Mouse (Mus musculus) intestine, embryonic 16.5 days (tissue): Measurements from ENCODE around the gene Ddc. TPM values are rescaled to one million over a fixed set of nuclear protein-coding genes. Genes with fewer than 3 reads are reported as not detected.

Experiments used
- ATAC-seq: fragments of 200-750 bp; cut with Nextera tagmentation; 2 replicates; pipeline ENCODE4 v1.8.0; 2017; ENCODE audit warnings: moderate TSS enrichment, moderate library complexity
- H3K27ac ChIP-seq: fragments of 300-500 bp; sonication (generic); 2 replicates; pipeline ENCODE4 v1.5.1; 2014; ENCODE audit warnings: mild to moderate bottlenecking, low read length
- H3K27me3 ChIP-seq: fragments of 300-500 bp; sonication (generic); replicated peaks from 2 replicates; pipeline ENCODE4 v1.6.1; 2014; ENCODE audit warnings: low read length, control low read depth, mixed read lengths; ENCODE audit not compliant: control insufficient read depth, insufficient read depth
- H3K36me3 ChIP-seq: fragments of 300-500 bp; sonication (generic); 2 replicates; pipeline ENCODE4 v1.6.1; 2014; ENCODE audit warnings: low read length, control low read depth; ENCODE audit not compliant: control insufficient read depth, insufficient read depth
- H3K4me1 ChIP-seq: fragments of 300-500 bp; sonication (generic); 2 replicates; pipeline ENCODE4 v1.6.1; 2014; ENCODE audit warnings: low read length, control low read depth, mixed read lengths; ENCODE audit not compliant: control insufficient read depth, insufficient read depth
- H3K4me2 ChIP-seq: fragments of 300-500 bp; sonication (generic); 2 replicates; pipeline ENCODE4 v1.6.1; 2014; ENCODE audit warnings: low read depth, low read length, control low read depth
- H3K4me3 ChIP-seq: fragments of 300-500 bp; sonication (generic); 2 replicates; pipeline ENCODE4 v1.5.1; 2014; ENCODE audit warnings: mild to moderate bottlenecking, low read length
- H3K9ac ChIP-seq: fragments of 300-500 bp; sonication (generic); 2 replicates; pipeline ENCODE4 v1.6.1; 2014; ENCODE audit warnings: low read depth, low read length
- H3K9me3 ChIP-seq: fragments of 300-500 bp; sonication (generic); 2 replicates; pipeline ENCODE4 v1.6.1; 2016; ENCODE audit warnings: low read length, control low read depth; ENCODE audit not compliant: control insufficient read depth
- WGBS: fragments of 180-500 bp; shearing (Covaris S2); extraction: QIAGEN DNeasy Blood & Tissue Kit; methylation state at CpG from one replicate; pipeline ENCODE4 v1.1.7; 2014; 5-methylcytosine and 5-hydroxymethylcytosine counted together
- polyA plus RNA-seq: library from polyadenylated mRNA; unstranded; fragments of >200 nt; fragmentation: Nextera tagmentation; extraction: Ambion mirVana; gene quantifications from 2 replicates; pipeline ENCODE4 v1.2.1, GENCODE M21; 2015

Gene Ddc
- polyA plus RNA-seq, 1 experiment from 2014 or later = 44.0 TPM

DNA sequence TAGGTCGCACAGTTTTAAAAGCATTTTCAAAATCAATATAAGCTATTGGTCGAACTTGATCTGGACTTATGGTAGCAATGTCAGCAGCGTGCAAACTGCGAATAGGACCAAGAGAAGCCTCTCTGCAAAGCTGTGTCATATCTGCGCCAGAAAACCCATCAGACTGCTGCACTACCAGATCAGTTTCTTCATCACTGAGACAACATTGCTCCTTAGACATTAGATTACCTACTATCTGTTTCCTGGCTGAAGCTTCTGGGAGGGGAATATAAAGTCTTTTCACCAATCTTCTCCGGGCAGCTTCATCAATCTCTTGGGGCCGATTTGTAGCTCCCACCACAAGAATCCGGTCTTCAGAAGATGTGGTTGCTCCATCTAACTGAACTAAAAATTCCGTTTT is 96.9 kb downstream of the Ddc start:
- no peaks in the 10 kb centered on the region for H3K9me3 ChIP-seq
- no peak overlapping the region for H3K4me2 ChIP-seq
- H3K27ac ChIP-seq = no peak overlapping the region
- no peak for ATAC-seq
- H3K4me3 ChIP-seq = no peak overlapping the region
- H3K9ac ChIP-seq = no peak overlapping the region
- H3K4me1 ChIP-seq = no peaks in the 10 kb centered on the region
- peaks cover 14% of the 10 kb centered on the region for H3K36me3 ChIP-seq
- no peaks in the 10 kb centered on the region for H3K27me3 ChIP-seq
- WGBS = 88% methylated on average over 9 of the region's 9 CpGs

DNA sequence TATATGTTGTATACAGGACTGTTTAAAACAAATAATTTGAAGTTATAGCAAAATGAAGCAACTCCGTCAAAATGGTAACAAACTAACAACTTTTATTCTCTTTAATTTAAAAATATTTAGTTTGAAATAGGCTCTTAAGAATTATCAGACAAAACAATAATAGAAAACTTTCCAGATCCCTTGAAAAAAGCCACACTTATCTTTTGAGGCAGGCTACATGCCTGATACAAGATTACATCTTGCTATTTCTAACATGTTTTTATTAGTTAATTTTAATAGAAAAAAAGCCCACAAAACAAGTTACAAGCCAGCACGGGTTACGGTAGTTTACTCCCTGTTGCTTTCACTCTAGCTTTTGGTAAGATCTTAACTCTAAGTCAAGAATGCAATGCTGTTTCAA is 97.6 kb downstream of the Ddc start:
- Histone ChIP-seq H3K4me1 (no peaks in the 10 kb centered on the region), H3K9me3 (no peaks in the 10 kb centered on the region), H3K4me3 (no peak overlapping the region), H3K36me3 (peaks cover 14% of the 10 kb centered on the region), H3K27me3 (no peaks in the 10 kb centered on the region), H3K9ac (no peak overlapping the region), H3K4me2 (no peak overlapping the region), H3K27ac (no peak overlapping the region)
- ATAC-seq = no peak
- 94% methylated on average over 3 of the region's 3 CpGs for WGBS

DNA sequence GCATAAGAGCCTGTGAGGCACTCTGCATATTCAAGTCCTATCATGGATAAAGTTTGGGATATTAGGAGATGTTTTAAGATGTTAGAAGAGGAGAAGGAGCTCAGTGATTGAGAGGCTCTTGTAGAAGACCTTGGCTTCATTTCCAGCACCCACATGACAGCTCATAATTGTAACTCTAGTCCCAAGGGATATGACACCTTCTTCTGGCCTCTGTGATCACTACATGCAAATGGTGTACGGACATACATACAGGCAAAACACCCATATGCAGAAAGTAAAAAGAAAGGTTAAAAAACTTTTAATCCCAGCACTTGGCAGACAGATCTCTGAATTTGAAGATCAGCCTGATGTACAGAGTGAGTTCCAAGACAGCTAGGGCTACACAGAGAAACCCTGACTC is 99.3 kb downstream of the Ddc start:
- Histone ChIP-seq H3K4me1 (no peaks in the 10 kb centered on the region), H3K9me3 (no peaks in the 10 kb centered on the region), H3K36me3 (peaks cover 14% of the 10 kb centered on the region), H3K27ac (no peak overlapping the region), H3K9ac (no peak overlapping the region), H3K27me3 (no peaks in the 10 kb centered on the region), H3K4me2 (no peak overlapping the region), H3K4me3 (no peak overlapping the region)
- WGBS = 95% methylated on average over 1 of the region's 1 CpGs
- no peak for ATAC-seq

DNA sequence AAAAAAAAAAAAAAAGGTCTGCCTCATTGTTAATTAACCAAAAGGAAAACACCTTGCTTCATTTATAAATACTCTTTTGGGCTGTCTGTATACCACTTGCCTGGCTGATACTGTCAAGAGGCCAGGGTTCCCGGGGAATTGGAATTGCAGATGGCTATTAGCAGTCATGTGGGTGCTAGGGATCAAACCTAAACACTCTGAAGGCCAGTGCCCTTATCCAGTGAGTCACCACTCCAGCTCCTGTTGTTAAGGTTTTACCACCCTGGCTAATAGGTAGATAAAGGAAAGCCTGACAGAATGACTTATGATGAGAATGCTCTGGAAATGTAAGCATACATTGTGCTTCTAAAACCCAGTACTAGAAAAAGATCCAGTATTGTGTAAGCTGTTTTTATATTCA is 103.3 kb downstream of the Ddc start:
- Histone ChIP-seq H3K4me1 (no peaks in the 10 kb centered on the region), H3K4me2 (no peak overlapping the region), H3K9me3 (no peaks in the 10 kb centered on the region), H3K36me3 (peaks cover 8% of the 10 kb centered on the region; the same call in 1 of the 2 replicates), H3K27me3 (no peaks in the 10 kb centered on the region), H3K27ac (no peak overlapping the region), H3K4me3 (no peak overlapping the region), H3K9ac (no peak overlapping the region)
- ATAC-seq = peak; percentile 91
- 35% methylated on average over 1 of the region's 1 CpGs for WGBS

DNA sequence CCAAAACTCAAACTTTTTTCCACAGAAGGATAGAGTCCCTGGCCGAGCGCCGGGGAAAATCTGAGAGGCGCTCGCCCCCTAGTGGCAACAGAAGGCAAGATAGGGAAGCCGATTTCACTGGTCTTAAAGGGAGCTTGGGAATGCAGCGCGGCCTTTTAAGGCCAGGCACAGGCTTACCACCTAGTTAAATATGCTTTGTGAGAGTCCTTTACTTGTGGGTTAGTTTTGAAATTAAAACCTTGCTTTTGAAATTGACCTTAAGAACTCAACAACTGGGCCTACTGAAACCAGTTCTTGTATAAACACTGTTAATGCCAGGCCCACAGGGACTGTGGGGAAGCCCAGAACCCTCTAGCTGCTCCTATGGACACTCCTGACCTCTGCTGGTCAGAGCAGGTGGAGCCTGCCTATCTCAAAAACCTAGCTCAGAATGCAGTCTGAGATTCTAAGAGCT is 109.4 kb downstream of the Ddc start:
- WGBS = under 1% methylated on average over 8 of the region's 8 CpGs
- Histone ChIP-seq H3K36me3 (no peaks in the 10 kb centered on the region), H3K4me2 (no peak overlapping the region), H3K4me1 (no peaks in the 10 kb centered on the region), H3K27ac (no peak overlapping the region), H3K27me3 (no peaks in the 10 kb centered on the region), H3K9ac (no peak overlapping the region), H3K9me3 (no peaks in the 10 kb centered on the region), H3K4me3 (0 out of 2 replicates have a peak overlapping the region, but pooled peaks have one; percentile 17)
- ATAC-seq = peak; percentile 96

DNA sequence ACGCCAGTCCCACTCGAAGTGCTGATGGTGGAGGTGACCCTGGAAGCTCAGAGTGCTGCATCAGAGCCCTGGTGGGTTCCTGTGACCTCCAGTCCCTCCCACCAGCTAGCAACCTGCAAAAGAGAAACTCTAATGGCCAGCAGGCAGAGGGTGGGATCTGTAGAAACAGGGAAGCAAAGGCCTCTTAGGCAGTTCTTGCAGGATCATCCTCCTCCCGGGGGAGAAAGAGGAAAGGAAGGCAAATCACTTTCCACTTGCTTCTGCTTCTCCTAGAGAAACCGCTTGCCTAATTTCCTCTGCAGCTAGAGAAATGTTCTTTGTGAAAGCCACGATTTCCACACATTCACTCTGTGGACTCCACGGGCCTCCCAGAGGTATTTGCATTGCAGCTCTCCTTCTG is 112.5 kb downstream of the Ddc start:
- Histone ChIP-seq H3K36me3 (no peaks in the 10 kb centered on the region), H3K4me2 (no peak overlapping the region), H3K27me3 (no peaks in the 10 kb centered on the region), H3K9ac (no peak overlapping the region), H3K4me3 (no peak overlapping the region), H3K27ac (no peak overlapping the region), H3K9me3 (no peaks in the 10 kb centered on the region), H3K4me1 (no peaks in the 10 kb centered on the region)
- WGBS = 62% methylated on average over 6 of the region's 6 CpGs
- ATAC-seq = no peak

DNA sequence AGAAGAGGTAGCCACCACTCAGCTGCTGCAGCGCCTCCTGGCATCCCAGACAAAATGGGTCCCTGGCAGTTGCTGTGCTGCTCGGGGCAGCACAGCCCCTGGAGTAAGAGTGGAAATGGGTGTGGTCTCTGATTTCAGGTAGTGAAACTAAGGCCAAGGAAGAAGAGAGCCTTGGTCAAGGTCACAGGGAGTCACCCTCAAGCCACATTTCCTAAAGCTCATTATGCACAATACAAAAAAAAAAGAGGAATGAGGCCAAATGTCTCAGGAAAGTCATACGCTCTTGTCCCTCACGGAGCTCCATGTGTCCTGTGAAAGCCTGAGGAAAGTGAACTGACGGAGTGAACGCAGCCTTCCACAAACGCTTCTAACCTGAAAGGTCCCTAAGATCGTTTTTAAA is 116.2 kb downstream of the Ddc start:
- H3K36me3 ChIP-seq = no peaks in the 10 kb centered on the region
- H3K4me3 ChIP-seq = no peak overlapping the region
- H3K9ac ChIP-seq = no peak overlapping the region
- 84% methylated on average over 8 of the region's 8 CpGs for WGBS
- H3K27ac ChIP-seq = no peak overlapping the region
- H3K4me1 ChIP-seq = no peaks in the 10 kb centered on the region
- ATAC-seq = no peak
- no peak overlapping the region for H3K4me2 ChIP-seq
- no peaks in the 10 kb centered on the region for H3K9me3 ChIP-seq
- no peaks in the 10 kb centered on the region for H3K27me3 ChIP-seq

DNA sequence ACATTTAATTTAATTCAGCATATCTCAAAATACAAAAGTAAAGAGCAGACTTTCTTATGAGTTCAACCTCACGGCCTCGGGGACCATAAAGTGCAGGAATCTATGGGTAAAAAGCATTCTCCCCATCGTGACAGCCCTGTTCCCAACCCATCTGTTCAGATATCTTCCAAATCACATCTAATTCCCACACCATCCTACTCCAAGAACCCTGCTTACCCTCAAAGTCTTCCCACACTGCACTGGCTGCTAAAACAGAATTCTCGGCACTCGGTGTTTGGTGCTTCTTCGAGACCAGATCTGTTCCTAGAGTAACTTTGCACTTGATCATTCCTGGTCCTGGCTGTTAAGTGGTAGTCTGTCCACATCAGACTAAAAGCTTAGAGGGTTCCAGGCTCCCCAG is 119.6 kb downstream of the Ddc start:
- Histone ChIP-seq H3K9ac (no peak overlapping the region), H3K27me3 (no peaks in the 10 kb centered on the region), H3K9me3 (no peaks in the 10 kb centered on the region), H3K4me2 (no peak overlapping the region), H3K4me1 (no peaks in the 10 kb centered on the region), H3K36me3 (no peaks in the 10 kb centered on the region), H3K27ac (no peak overlapping the region), H3K4me3 (no peak overlapping the region)
- 89% methylated on average over 6 of the region's 6 CpGs for WGBS
- ATAC-seq = no peak

DNA sequence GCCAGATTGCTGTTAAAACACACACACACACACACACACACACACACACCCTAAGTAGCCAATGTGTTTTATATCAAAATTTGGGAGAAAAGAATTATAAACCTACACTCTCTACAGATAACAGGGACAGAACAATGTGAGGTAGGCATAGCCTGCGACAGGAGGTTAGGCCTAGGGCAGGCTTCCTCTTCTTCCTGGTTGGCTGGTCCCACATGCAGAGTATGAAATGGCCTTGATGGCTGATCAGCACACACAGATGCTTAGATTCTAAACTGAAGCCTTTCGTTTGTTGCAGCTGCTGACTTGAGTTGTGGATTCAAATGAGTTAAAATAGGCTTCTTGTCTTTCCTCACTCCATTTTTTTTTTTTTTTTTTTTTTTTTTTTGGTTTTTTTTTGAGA is 120.1 kb downstream of the Ddc start:
- H3K4me3 ChIP-seq = no peak overlapping the region
- ATAC-seq = no peak
- WGBS = 87% methylated on average over 2 of the region's 2 CpGs

DNA sequence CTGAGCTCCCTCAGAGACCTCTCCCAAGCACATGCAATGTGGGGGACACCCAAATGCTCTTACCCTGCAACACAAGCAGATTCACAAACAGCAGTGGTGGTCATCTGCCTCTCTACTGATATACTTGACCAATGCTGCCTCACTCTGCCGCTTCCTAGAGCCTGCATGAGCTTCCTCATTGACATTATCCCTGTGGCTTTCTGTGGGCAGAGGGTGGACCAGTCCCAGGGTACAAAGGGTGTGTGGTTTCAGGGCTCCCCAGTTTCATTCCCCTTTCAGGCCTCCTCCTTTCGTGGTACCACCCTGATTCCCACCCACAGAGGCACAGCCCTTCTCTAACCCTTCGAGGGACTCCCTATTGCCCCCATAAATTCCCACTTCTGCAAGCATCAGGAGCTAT is 120.7 kb downstream of the Ddc start:
- Histone ChIP-seq H3K27me3 (no peaks in the 10 kb centered on the region), H3K27ac (no peak overlapping the region), H3K4me3 (no peak overlapping the region), H3K9ac (no peak overlapping the region), H3K9me3 (no peaks in the 10 kb centered on the region), H3K4me2 (no peak overlapping the region), H3K4me1 (no peaks in the 10 kb centered on the region), H3K36me3 (no peaks in the 10 kb centered on the region)
- no peak for ATAC-seq
- WGBS = 68% methylated on average over 3 of the region's 3 CpGs

More for the DNA sequence above, 120.1 kb downstream of the Ddc start:
- no peak overlapping the region for H3K27ac ChIP-seq
- H3K36me3 ChIP-seq = no peaks in the 10 kb centered on the region
- H3K4me1 ChIP-seq = no peaks in the 10 kb centered on the region
- no peak overlapping the region for H3K9ac ChIP-seq
- no peak overlapping the region for H3K4me2 ChIP-seq
- no peaks in the 10 kb centered on the region for H3K27me3 ChIP-seq
- no peaks in the 10 kb centered on the region for H3K9me3 ChIP-seq
